Mouse (Mus musculus): ENCODE results near the gene Sema3f.

The Sema3f gene

DNA sequence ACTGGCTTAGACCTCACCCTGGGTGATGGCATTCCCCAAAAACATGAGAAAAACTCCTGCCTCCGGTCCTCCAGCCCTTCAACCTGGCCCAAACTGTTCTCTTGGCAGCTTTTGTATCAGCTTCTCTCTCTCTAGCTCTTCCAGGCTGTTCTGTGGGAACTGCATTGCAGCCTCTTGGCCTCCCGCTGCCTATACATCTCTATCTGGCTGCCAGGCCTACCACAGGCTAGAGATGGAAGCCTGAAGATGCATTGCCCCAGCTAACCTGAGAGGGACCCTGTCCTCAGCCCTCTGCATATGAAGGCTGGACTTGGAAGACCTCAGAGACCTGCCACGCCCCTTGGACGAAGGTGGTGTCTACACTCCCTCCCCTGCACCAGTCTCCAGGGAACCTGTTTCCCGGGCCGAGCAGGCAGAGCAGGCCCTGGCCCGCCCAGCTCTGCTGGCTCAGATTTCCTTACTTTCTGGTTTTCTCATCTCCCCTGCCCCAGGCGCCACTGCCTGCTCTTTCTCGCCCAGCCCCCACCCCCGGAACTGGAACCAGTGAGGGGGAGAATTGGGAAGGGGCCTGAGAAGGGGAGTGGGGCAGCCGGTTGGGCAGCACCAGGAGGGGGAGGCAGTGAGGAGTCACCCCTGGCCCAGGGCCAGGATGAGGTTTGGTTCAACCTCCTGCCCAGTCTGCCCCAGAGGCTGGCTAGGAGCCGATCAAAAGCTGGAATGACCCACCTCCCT is 4.1 kb upstream of the Sema3f start:
- DNase-seq (ENCODE audit: low read depth): peak; percentile 46

DNA sequence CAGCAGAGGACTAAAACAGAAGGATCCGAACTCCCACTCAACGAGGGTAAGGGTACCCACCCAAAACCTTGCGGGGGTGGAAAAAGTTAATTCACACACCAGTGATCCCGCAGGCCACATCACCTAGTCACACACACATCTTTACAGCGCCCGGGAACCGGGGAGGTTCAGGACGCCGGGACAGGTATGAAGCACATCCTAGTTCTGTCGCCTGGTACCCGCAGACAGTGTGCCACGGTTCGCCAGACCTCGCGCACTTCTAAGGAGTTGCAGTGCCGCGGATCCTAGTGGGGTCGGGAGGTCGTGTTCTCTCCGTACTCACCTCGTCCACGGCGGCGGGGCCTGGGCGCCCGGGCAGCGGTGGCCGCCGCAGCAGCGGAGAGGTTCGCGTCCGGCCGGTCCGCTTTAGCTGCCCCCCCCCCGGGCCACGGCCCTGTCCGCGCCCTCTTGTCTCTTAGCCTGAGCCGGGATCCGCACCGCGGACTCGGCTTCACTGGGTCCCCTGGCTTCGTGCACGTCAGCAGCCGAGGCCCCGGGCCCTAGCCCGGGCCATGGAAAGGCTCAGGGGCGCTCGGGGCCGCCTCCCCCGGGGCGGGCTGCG is 1.1 kb downstream of the Sema3f start:
- DNase-seq (ENCODE audit: low read depth): peak; percentile 33

DNA sequence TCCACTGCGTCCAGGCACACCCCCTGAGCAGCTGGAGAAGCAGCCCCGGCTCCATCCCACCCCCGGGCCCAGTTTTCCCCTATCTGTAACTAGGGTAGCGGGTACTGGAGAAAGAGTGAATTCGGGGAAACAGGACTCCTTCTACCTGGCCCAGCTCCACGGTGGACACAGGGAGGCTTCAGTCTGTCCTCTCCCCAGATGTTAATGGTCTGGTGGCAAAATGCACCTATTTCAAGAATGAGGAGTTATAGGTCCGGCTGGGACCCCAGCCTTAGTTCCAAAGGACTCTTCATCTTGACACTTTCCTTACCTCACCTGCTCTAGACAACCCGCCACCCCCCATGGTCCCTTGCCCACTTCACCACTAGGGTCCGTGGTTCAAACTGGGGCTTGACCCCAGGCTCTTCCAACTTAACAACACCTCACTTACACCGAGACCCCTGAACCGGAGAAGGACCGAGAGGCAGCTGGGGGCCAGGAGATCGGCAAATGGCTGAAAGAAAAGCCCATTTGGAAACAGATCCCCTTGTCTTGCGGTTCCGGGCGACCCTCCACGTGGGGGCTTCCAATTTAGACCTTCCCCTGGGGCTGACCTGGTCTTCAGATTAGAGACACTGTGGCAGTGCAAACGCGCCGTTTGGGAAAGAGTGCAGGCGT is 1.7 kb downstream of the Sema3f start:
- DNase-seq (ENCODE audit: low read depth): no peak

DNA sequence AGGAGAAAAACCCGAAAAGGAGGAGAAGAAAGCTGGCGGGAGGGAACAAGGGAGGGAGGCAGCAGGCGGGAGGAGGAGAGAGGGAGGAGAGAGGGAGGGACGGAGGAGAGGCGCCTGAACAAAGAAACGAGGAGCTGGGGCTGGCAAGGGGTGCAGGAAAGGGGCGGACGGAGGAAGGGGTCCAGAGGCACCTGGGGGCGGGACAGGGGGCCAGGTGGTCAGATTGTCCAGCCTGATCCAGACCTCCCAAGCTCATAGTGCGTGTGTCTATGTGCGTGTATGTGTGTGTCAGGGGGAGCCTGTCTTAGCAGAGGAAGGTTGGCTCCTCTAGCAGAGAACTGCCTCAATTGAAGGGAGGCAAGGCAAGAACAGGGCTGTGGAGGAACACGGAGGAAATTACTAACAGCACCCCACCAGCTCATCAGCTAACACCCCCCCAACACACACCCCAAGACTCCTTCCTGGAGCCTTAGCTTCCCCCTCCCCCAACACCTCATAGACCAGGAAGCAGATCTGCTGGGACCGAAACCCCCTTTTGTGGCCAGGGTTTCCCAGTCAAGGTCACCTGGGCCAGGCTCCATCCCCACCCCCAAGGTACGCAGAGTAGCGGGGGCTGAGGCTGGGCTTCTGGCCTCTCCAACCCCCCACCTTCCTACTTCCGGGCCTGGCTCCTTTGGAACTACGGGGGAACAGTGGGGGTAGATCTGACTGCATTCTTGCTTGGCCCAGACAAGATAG is 2.4 kb downstream of the Sema3f start:
- peak; percentile 62 for DNase-seq (ENCODE audit: low read depth)

DNA sequence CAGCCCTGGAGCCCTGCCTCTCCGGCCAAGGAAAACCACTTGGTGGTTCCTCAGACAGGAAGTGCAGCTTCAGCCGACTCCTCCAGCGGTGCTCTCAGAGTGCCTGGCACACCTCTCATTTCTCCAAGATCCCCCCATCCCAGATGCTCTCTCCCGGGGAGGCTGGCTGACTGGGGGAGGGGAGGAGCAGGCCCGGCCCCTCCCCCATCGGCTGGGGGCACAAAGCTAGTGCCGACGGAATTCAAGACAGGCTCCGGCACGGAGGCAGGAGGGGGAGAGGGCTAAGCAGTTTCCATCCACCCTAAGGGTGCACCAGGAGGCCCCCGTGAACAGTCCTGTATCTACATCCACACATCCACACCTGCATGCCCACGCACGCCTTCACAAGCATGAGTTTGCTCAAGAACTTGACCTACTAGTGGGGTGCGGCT is 3.5 kb downstream of the Sema3f start:
- DNase-seq (ENCODE audit: low read depth): no peak

DNA sequence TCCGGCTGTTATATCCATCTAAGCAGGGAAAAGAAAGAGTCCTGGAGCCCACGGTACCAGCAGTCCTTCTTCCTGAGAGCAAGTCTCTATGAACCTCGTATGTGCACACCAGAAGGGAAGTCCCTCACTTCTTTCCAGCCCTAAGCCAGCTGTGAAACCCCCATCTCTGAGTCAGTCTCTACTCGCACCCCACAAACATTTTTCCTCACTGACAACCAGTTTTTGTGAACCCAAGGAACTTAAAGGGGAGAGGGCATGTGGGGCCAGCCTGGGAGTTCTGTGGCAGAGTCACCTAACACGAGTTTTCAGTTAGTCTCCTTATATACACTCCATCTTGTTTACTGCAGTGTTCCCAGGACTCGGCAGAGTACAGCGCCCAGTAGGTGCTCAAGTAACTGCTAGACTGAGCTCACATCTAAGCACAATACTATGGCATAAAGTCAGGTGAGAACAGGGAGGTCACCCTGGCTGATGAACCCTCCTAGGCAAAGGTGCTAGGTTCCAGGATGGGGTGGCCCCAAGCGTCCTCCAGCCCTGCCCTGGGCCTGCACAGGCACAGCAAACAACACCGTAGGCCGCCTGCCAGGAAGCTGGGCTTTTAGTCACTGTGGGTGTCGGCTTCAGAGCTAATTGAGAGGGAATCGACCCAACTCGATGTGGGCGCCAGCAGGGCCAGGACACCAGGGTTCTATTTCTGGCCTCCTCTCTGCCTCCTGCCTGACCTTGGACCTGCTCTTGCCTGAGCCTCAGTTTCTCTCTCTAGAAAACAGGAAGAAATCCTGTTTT is 6.7 kb downstream of the Sema3f start:
- no peak for DNase-seq (ENCODE audit: low read depth)

DNA sequence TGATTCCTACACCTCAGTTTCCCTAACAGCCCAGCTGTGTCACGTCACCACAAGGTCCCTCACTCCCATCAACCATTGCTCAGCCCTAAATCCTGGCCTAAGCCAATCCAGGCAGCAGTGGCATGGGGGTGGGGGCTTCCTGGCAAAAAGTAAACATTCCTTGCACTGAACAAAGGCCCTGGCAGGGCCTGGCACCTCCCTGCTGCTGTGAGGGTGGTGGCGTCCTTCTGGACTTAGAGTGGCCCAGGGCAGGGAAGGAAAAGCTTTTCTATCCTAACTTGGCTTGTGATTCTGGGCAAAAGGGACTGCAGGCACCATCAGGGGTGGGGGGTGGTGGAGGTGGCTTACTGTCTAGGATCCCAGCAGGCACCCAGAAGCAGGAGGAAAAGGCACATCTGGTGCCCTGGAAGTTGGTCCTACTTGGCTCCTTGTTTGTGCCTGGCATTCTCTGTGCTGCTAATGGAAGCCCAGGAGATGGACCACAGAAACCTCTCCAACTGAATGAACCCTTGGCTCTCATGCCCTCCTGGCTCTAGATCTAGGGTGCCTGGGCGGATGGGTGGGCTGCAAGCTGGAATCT is 7.6 kb downstream of the Sema3f start:
- DNase-seq (ENCODE audit: low read depth): no peak

DNA sequence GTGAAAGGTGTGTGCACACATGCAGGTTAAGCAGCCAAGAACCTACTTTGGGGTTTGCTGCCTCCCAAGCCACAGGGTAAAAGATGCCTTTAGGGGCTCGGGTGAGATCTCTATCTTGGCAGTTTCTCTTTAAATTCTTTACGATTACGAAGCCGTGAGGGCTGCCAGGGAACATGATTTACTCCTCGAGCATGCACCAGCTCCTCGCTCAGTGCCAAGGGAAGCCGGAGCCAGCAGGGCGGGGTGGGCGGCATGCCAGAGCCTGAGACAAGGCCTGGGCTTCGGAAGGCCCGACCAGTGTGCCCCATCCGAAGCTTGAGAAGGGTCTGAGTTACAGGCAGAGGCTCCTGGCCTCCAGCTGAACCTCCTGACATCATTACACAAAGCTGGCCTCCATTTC is 8.7 kb downstream of the Sema3f start:
- no peak for DNase-seq (ENCODE audit: low read depth)

DNA sequence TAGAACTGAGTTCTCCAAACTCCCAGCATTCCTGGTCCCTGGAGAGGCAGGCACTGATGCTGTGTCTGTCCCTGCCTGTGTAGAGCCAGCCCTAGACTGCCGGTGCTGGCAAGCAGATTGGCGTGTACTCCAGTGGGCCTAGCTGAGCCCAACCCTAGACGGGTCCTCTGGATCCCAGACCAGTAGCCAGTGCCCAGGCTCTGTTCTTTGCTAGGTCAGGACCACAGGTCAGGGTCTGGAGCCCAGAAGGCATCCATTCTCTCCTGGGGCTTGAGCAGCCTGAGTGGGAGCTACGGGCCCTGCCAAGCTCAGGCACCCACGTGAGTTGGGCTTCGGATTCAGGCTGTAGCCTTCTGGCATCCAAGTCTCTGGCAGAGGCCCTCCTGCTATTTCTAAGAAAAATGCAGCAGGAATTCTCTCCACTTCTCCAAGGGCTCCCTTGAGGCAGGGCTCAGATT is 10.1 kb downstream of the Sema3f start:
- no peak for DNase-seq (ENCODE audit: low read depth)

DNA sequence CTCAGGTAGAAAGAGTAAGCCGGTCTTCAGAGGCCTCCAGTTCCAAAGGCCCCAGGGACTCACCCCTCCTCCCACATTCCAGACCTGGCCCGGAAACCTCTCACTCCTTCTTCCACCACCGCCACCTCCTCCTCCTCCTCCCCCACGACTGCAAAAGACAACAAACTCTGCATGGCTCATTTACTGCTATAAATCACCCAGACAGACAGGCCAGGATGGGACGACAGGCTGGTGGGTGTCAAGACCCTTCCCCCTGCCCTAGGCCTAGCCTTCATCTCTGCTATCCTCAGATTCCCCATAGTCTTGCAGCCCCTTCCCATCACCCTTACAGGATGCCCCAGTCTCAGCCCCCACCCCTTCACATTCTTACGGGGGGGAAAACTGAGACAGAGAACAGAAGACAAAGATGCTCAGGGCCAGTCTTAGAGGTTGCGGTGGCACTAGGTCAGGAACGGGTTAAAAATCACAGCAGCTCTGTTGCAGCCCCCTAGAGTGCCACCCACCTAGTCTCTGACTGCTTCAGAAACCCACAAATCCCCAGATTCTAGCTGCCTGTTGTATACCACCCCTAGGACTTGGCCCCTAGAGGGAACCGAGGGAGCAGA is 10.8 kb downstream of the Sema3f start:
- no peak for DNase-seq (ENCODE audit: low read depth)

DNA sequence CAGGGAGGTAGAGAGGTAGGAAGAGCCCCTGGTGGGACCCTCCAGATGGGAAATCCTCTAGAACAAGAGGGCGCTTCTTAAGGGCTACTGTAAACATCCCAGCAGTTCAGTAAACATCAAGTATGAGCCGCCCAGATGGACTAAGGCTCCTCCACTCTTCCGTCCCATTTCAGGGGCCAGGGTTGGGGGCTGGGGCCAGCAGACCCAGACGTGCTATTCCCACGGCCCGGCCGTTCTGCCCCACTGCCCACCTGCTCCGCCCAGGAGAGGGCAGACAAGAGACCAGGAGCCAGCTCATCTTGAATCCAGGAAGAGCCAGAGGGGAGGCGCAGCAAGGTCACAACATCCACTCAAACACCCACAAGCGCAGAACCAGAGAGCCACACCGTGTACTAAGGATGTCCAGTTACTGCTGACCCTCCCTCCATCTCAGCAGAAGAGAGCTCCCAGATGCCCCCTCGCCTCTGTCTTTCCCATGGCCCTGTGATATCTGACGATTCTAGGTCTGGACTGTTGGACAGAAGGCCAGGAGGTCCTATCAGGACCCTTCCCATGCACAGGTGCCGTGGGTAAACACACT is 11.6 kb downstream of the Sema3f start:
- DNase-seq (ENCODE audit: low read depth): no peak

DNA sequence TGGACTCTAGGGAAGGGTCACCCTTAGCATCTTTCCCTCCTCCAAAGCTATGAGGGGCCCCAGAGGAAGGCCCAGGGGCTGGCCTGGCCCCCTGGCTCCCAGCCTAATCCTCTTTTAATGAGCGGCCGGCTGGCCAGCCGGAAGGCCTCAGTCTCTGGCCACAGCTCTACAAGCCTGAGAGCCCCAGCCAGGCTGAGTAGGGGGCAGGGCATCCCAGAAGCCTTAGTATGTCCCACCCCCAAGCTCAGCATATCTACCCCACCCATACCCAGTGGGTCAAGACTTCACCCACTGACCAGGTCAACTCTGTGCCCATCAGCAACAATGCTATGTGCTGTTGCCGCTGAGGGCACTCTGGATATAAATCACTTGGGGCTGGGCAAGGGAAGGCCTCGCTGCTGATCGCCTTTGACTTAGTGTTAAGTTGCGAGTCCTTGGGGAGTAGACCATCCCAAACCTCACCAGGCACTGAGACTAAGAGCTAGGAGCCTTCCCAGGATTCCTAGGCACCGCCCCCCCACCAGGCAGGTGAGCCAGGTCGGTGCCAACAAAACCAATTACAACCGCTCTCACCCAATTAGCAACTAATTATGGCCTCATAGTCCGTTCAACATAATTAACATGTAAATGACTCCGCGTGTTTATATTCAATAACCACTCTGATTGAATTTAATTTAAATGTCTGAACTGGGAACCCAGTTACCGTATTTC is 12.3 kb downstream of the Sema3f start:
- no peak for DNase-seq (ENCODE audit: low read depth)

DNA sequence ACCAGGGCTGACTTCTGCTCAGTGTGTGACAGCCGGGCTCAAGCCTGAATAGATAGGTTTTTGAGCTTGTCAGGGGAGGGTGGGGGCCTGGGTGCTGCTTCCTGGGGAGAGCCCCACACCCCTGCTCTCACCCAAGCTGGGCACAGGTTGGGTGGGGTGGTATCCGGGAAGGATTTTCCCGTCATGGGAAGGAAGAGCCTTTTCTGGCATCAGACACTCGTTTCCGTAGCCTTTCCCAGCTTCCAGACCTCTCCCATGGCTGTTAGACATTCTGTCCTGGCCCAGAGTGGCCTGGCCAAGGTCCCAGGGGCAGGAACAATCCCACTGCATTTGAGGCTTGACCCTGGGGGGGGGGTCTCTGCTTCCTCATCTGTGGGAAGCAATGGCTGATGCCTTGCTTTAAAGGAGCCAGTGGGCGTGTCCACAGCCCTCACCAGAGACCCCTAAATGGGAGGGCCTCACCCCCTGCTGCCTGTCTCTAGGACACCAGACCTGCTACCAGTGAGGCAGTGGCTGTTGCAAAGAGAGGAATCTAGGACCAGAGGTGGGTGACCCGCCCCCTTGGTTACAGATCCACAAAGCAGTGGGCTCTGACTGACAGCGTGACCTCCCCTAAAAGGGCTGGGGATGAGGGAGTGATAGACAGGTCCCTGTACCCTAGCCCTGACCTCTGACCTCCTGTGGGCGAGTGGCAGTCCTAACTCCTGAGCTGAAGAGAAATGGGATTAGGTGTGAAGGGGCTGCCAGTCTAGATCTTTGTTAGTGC is 13.2 kb downstream of the Sema3f start:
- no peak for DNase-seq (ENCODE audit: low read depth)

DNA sequence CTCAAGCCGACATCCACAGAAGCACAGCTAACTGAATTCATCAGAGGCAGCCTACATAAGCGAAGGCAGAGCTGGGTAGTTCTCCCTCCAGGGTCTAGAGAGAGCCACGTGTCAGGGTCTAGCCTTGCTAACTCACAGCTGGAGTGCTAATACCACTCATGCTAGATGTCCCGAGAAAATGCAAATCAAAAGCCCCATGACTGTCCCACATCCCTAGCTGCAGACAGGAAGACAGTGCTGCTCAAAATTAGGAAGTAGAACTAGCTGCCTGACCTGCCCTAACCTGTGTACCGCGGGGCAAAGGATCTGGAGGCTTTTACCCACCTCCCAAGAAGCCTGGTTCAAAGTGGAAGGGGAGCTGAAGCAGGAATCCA is 14.2 kb downstream of the Sema3f start:
- no peak for DNase-seq (ENCODE audit: low read depth)

DNA sequence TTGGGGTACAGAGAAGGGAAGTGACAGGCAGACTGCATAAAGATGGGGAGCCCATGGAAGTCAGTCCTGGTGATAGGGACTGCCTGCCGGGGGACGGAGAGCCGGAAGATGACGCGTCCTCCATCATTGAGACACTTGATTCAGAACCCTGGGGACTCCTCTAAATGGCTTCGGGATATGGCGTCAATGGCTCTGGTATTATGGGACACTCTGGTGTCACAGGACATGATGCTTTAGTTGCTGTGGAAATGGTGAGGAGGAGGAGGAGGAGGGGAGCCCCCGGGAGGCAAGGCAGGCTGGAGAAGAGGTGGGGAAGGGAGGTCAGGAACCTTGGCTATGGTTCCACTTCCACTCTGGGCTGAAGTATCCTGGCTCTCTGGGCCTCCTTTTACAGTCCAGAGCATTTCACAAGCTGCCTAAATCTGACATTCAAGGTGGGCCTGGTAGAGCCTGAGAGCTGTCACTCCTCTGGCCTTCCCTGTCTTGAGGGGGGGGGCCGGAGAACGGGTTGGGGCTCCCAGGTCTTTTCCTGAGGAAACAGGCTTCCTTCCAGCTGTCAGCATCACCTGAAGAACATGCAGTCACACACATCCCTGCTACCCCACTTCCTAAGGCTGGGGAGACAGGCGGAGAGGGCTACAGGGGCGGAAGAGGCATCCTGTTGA is 14.7 kb downstream of the Sema3f start:
- DNase-seq (ENCODE audit: low read depth): no peak

DNA sequence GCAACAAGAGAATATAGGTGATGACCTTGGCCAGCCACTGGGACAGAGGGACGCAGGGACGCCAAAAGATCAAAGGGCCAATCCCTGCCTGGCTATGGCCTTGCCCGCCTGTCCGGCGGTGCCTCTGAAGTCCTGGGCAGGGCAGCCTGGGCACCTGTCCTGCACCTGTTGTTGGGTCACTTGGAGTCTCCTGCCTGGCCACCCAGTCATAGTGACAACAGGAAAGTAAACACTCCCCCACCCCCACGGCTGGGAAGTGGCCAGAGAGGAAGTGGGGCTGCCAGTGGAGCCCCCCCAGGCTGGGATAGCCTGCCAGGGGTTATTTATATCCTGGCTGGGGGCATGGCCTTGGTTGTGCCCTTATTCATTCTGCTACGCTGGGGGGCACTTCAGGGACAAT is 15.6 kb downstream of the Sema3f start:
- DNase-seq (ENCODE audit: low read depth): no peak

DNA sequence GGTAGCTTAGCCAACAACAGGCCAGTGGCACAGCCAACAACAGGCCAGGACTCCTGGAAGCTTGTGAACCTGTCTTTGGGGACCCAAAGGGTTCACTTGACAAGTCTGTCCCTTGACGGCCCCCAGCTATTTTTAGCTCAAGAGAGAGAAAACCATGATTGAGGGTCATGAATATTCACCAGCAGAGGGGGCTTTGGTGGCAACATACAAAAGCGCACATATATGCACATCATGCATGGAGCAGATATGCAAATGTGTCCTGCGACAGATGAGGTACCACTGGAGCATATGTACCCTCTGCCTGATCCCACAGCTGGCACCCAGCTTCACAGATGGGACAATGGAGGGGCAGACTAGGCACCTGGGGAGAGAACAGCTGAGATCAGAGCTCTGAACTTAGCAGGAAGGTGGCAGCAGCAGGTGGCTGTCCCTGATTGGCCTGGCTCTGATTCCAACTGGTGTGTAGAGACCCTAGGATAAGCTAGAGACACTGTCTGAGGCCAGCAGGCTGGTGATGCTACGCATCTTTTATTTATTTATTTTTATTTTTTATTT is 16.8 kb downstream of the Sema3f start:
- DNase-seq (ENCODE audit: low read depth): no peak

DNA sequence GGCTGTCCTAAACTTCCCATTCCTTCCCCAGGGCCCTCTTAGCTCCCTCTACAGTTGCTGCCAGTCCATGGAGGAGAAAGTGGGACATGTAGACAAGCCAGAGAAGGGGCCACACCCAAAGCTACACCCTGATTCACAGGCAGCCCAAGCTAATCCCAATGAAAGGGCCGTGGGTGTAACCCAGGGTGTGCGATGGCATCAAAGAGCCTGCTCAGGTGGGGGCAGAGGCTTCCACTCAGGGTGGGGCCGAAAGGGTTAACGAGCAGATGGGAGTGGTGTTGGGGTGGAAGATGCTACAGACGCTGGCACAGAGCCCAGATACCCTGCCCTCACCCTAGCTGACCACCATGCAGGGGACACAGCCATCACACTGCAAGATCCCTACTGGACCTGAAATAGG is 17.5 kb downstream of the Sema3f start:
- DNase-seq (ENCODE audit: low read depth): no peak

Measured in 416B (cell line).